Mouse (Mus musculus) liver, embryonic 16.5 days (tissue): ENCODE measurements around the gene Them4. TPM values are rescaled to one million over a fixed set of nuclear protein-coding genes. Genes with fewer than 3 reads are reported as not detected.

Source experiments
- ATAC-seq: fragments of 200-750 bp; cut with Nextera tagmentation; 2 replicates; pipeline ENCODE4 v1.8.0; 2017; ENCODE audit warnings: low read depth, mild to moderate bottlenecking, moderate number of reproducible peaks, moderate library complexity
- H3K27ac ChIP-seq: fragments of 300-500 bp; sonication (generic); 2 replicates; pipeline ENCODE4 v1.5.1; 2014; ENCODE audit warnings: mild to moderate bottlenecking, low read length
- H3K27me3 ChIP-seq: fragments of 300-500 bp; sonication (generic); 2 replicates; pipeline ENCODE4 v1.6.1; 2014; ENCODE audit warnings: low read depth, low read length, mixed read lengths; ENCODE audit not compliant: control insufficient read depth, insufficient read depth
- H3K36me3 ChIP-seq: fragments of 300-500 bp; sonication (generic); 2 replicates; pipeline ENCODE4 v1.6.1; 2014; ENCODE audit warnings: mild to moderate bottlenecking; ENCODE audit not compliant: control insufficient read depth, insufficient read depth
- H3K4me1 ChIP-seq: fragments of 300-500 bp; sonication (generic); 2 replicates; pipeline ENCODE4 v1.6.1; 2014; ENCODE audit warnings: low read depth, low read length, mixed read lengths; ENCODE audit not compliant: control insufficient read depth
- H3K4me2 ChIP-seq: fragments of 300-500 bp; sonication (generic); 2 replicates; pipeline ENCODE4 v1.6.1; 2014; ENCODE audit warnings: low read depth, low read length, mixed read lengths
- H3K4me3 ChIP-seq: fragments of 300-500 bp; sonication (generic); 2 replicates; pipeline ENCODE4 v1.5.1; 2014; ENCODE audit warnings: low read depth, mild to moderate bottlenecking, low read length
- H3K9ac ChIP-seq: fragments of 300-500 bp; sonication (generic); 2 replicates; pipeline ENCODE4 v1.6.1; 2014; ENCODE audit warnings: low read depth, low read length
- H3K9me3 ChIP-seq: fragments of 300-500 bp; sonication (generic); replicated peaks from 2 replicates; pipeline ENCODE4 v1.6.1; 2016; ENCODE audit warnings: low read length; ENCODE audit not compliant: control insufficient read depth
- WGBS: fragments of 180-500 bp; shearing (Covaris S2); extraction: QIAGEN DNeasy Blood & Tissue Kit; methylation state at CpG from one replicate; pipeline ENCODE4 v1.1.7; 2014; ENCODE audit not compliant: insufficient replicate concordance; 5-methylcytosine and 5-hydroxymethylcytosine counted together
- polyA plus RNA-seq: library from polyadenylated mRNA; unstranded; fragments of >200 nt; fragmentation: Nextera tagmentation; extraction: Ambion mirVana; gene quantifications from 2 replicates; pipeline ENCODE4 v1.2.1, GENCODE M21; 2015

Gene Them4
- polyA plus RNA-seq, 1 experiment from 2014 or later: 4.4 TPM

DNA sequence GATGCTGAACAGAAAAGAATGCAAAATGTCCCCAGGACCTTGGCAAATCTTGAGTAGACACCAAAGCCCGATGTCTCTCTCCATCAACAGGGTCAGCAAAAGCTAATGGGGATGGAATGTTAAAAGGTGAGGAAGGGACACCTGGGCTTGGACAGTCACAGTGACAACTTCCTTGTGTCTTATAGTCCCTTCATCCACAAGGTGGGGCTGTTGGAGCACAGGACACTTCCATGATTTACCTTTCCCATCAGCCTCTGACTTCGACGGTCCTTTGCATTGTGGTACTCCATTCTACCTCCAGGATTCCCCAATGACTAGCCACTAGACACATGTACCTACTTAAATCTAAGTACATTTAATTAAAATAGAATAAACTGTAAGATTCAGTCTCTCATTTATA, 18.8 kb downstream of the Them4 start:
- no peak for ATAC-seq
- Histone ChIP-seq H3K4me3 (no peak overlapping the region), H3K9ac (no peak overlapping the region), H3K9me3 (no peaks in the 10 kb centered on the region), H3K27ac (no peak overlapping the region), H3K36me3 (no peaks in the 10 kb centered on the region), H3K27me3 (no peaks in the 10 kb centered on the region), H3K4me1 (no peaks in the 10 kb centered on the region), H3K4me2 (no peak overlapping the region)
- WGBS: 57% methylated on average over 3 of the region's 3 CpGs

DNA sequence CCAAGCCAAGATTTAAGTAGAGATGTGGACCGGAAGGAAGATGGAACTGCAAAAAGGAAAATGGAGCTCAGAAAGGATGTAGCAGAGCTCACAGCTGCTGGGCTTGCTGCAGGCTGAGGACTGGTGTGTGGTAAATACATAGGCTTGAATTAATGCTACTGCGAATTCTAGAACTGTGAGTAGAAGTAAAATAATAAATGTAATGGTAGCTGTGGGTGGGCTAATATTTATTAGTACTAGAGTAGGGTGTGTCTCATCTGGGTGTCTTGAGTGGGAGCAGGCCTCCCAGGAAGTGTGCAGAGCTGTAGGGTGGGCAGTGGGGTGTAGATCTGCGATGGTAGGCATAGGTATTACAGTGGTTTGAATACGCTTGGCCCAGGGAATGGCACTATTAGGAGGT, 24.6 kb downstream of the Them4 start:
- no peaks in the 10 kb centered on the region for H3K4me1 ChIP-seq
- H3K9me3 ChIP-seq: no peaks in the 10 kb centered on the region
- no peaks in the 10 kb centered on the region for H3K27me3 ChIP-seq
- WGBS: 76% methylated on average over 4 of the region's 4 CpGs
- no peaks in the 10 kb centered on the region for H3K36me3 ChIP-seq
- no peak overlapping the region for H3K27ac ChIP-seq
- ATAC-seq: no peak
- no peak overlapping the region for H3K4me2 ChIP-seq
- H3K9ac ChIP-seq: no peak overlapping the region
- H3K4me3 ChIP-seq: no peak overlapping the region

DNA sequence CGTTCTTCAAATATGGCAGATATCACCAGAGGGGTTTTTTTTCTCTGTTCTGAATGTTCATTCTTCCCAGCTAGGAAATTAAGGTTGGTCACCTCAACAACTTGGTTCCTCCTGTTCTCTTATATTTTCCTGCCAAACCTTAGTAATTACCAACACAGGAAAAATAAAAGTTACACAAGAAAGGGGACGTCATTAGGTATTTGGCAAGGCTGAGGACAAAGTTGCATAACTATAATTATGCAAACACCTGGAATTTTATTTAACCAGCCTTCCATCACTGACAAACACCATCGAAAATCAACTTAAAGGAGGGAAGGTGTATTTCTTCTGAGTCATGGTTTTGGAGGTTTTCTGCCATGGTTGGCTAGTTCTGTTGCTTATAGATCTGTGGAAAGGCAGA, 28.6 kb downstream of the Them4 start:
- H3K4me2 ChIP-seq: no peak overlapping the region
- no peaks in the 10 kb centered on the region for H3K4me1 ChIP-seq
- no peak overlapping the region for H3K4me3 ChIP-seq
- H3K27me3 ChIP-seq: no peaks in the 10 kb centered on the region
- no peak overlapping the region for H3K27ac ChIP-seq
- H3K9me3 ChIP-seq: no peaks in the 10 kb centered on the region
- 51% methylated on average over 3 of the region's 3 CpGs for WGBS
- H3K36me3 ChIP-seq: no peaks in the 10 kb centered on the region
- H3K9ac ChIP-seq: no peak overlapping the region
- no peak for ATAC-seq

DNA sequence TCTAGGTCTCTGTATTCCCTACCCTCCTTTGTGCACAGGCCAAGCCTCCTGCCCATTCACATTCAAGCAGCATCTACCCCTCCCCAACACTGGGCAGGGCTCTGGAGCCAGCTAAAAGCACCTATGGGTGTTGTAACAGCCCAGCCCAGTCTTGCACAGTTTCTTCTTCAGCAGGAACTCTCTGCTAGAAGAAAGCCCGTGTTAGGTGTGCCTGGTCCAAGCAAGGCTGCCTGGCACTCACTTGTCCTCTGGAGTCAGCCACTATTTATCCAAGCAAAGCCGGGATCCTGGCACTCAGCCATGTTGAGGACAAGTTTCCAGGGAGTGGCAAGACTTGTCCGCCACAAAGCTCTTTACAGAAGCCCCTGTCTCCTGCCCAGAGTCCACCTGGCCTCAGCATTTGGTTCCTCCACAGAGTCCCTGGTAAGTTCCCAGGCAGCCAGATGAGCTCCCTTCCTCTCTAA, 32.1 kb downstream of the Them4 start, which contains the start of gene Them5:
Gene Them5 (plus strand): TSS at position 141 of the 464 bp plus-strand sequence.
- Histone ChIP-seq H3K4me1 (no peaks in the 10 kb centered on the region), H3K36me3 (no peaks in the 10 kb centered on the region), H3K4me2 (no peak within 1 kb of the TSS), H3K9ac (no peak within 1 kb of the TSS), H3K9me3 (no peaks in the 10 kb centered on the region), H3K27ac (no peak within 1 kb of the TSS), H3K4me3 (no peak within 1 kb of the TSS), H3K27me3 (no peaks in the 10 kb centered on the region)
- 37% methylated on average over 3 of the region's 3 CpGs for WGBS
- ATAC-seq: no peak

DNA sequence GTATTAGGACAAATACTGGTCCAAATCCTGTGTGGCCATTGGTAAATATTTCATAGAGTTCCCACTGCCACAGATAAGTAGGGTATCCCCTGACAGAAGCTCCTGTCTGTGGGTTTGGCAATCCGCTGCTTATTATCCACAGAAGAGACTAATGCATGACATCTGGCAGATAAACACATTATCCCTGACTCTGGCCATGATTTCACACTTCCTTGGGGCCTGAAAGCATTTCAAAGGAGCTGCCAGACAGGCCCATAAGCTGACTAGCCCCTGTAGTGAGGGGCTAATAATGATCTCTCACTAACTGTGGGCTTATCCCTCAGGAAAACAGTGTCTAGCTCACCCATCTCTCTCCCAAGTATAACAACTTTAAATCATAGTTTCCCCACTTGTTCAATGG, 32.7 kb downstream of the Them4 start:
- H3K9ac ChIP-seq: no peak overlapping the region
- H3K36me3 ChIP-seq: no peaks in the 10 kb centered on the region
- H3K27ac ChIP-seq: no peak overlapping the region
- H3K9me3 ChIP-seq: no peaks in the 10 kb centered on the region
- H3K4me2 ChIP-seq: no peak overlapping the region
- H3K4me3 ChIP-seq: no peak overlapping the region
- no peak for ATAC-seq
- 52% methylated on average over 1 of the region's 1 CpGs for WGBS
- no peaks in the 10 kb centered on the region for H3K4me1 ChIP-seq
- H3K27me3 ChIP-seq: no peaks in the 10 kb centered on the region

DNA sequence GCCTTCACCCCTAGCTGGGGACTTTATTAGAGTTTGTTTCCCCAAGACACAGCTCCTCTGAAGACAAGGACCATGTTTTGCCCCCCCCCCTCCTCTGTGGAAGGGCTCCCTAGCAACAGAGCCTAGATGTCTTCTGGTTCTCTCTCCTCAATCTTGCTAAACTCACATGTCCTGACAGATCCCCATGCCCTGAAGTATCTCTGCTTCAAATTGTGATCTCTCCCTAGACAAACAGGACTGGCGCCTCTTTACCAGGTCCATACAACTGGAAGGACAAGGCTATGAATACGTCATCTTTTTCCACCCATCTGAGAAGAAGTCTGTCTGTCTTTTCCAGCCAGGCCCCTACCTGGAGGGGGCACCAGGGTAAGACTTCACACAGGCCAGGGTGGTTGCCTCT, 34.3 kb downstream of the Them4 start:
- WGBS: 53% methylated on average over 2 of the region's 2 CpGs
- H3K4me2 ChIP-seq: no peak overlapping the region
- H3K4me1 ChIP-seq: no peaks in the 10 kb centered on the region

DNA sequence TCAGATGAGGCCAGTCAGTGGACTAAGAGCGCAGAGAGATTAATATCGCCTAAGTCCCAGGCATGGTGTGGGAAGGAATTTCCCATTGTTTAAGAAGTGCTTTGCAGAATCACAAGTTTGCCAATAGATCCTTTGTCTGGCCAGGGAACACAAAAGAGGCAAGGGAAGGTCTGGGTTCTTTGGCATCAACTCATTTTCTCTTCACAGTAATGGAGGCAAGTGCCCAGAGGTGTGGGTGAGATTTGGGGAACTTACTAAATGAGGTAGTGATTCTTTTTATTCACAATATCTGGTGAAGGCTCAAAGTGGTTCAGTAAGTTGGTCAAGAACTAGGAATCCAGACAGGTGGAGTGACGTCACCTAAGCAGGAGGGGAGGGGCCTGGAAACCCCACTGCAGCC, 35.0 kb downstream of the Them4 start:
- Histone ChIP-seq H3K27ac (no peak overlapping the region), H3K4me1 (no peaks in the 10 kb centered on the region), H3K9me3 (no peaks in the 10 kb centered on the region), H3K4me3 (no peak overlapping the region), H3K4me2 (no peak overlapping the region), H3K36me3 (no peaks in the 10 kb centered on the region), H3K27me3 (no peaks in the 10 kb centered on the region), H3K9ac (no peak overlapping the region)
- no peak for ATAC-seq
- WGBS: 56% methylated on average over 3 of the region's 3 CpGs

More for the DNA sequence above, 34.3 kb downstream of the Them4 start:
- Histone ChIP-seq H3K27ac (no peak overlapping the region), H3K27me3 (no peaks in the 10 kb centered on the region), H3K36me3 (no peaks in the 10 kb centered on the region), H3K4me3 (no peak overlapping the region), H3K9me3 (no peaks in the 10 kb centered on the region), H3K9ac (no peak overlapping the region)
- ATAC-seq: no peak

DNA sequence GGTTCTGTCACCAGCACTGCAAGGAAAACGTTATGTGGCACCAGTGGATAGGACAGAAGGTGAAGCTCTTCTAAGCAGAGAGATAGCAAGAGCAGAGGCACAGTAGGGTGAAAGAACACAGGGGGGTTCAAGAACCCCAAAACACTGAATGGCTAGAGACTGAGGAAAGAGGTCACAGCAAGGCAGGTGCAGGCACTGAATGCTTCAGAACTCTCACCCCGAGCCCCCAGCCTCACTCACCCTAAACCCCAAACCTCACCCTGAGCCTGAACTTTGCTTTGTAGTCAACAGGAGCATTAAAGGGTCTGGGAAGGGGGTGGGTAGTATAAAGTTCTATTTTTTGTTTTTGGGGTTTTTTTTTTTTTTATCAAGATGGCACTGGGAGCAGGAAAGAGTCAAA, 38.3 kb downstream of the Them4 start:
- H3K27me3 ChIP-seq: no peaks in the 10 kb centered on the region
- 51% methylated on average over 2 of the region's 2 CpGs for WGBS
- no peaks in the 10 kb centered on the region for H3K4me1 ChIP-seq
- H3K9ac ChIP-seq: no peak overlapping the region
- H3K36me3 ChIP-seq: no peaks in the 10 kb centered on the region
- H3K4me2 ChIP-seq: no peak overlapping the region
- no peak for ATAC-seq
- no peak overlapping the region for H3K27ac ChIP-seq
- no peaks in the 10 kb centered on the region for H3K9me3 ChIP-seq
- H3K4me3 ChIP-seq: no peak overlapping the region

DNA sequence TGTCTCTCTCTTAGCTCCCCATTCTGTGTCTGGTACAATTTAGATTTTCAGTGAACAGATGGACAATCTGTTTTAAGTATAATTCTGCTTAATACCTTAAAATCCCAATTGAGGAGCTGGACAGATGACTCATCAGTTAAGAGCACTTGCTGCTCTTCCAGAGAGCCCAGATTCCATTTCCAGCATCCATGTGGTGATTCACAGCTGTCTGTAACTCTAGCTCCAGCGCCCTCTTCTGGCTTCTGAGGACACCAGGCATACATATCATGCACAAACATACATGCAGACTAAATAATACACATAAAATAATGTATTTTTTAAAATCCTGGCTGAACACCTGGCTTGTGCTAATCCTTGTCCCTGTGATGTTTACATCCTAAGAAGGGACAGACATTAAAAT, 50.9 kb downstream of the Them4 start:
- H3K9ac ChIP-seq: no peak overlapping the region
- ATAC-seq: no peak
- no peaks in the 10 kb centered on the region for H3K9me3 ChIP-seq
- H3K4me2 ChIP-seq: no peak overlapping the region
- H3K4me3 ChIP-seq: no peak overlapping the region
- peaks cover 34% of the 10 kb centered on the region for H3K27me3 ChIP-seq
- no peak overlapping the region for H3K27ac ChIP-seq
- no peaks in the 10 kb centered on the region for H3K36me3 ChIP-seq
- no peaks in the 10 kb centered on the region for H3K4me1 ChIP-seq
- 3% methylated on average over 1 of the region's 1 CpGs for WGBS
